Mouse (Mus musculus) bone marrow macrophage, adult 2 months (primary cell): ENCODE measurements at regions not wholly inside any gene's neighbourhood (a gene's known extent, or its start where the extent isn't known, plus 50 kb on each side); places are given as distances from the start of the nearest gene placed in this dataset.

Experiments used
- CTCF ChIP-seq: IDR thresholded peaks from 2 replicates; pipeline ENCODE4 v1.5.1; 2012; ENCODE audit warnings: low read depth, mild to moderate bottlenecking, low read length, moderate library complexity
- POLR2A ChIP-seq: IDR thresholded peaks from 2 replicates; pipeline ENCODE4 v1.6.1; 2012; ENCODE audit warnings: mild to moderate bottlenecking, low read depth, low read length, borderline replicate concordance

DNA sequence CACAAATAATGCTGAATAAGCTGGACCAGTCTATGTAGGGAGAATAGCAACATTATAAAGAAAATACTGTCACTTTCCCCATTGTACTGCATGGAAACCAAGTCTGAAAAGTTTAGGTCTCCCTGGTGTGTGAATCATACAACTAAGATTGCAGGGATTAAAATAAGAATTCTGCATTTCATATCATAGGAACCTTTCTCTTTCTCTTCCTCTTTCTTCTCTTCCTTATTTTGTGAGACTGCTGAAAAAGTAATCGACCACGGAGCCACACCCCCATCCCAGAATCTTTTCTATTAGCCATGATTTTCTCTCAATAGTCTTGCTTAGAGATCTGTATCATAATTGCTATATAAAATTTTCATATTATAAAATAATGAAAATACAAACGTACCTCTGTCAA is 118.4 kb upstream of the Paip1 start:
- TF ChIP-seq CTCF = no peak
- TF ChIP-seq POLR2A = no peak
